Mouse (Mus musculus): ENCODE results near the gene Igf2bp2. TPM values are rescaled to one million over a fixed set of nuclear protein-coding genes. Genes with fewer than 3 reads are reported as not detected.

Igf2bp2 gene
- polyA plus RNA-seq, 1 experiment from 2014 or later: 34.8 TPM

GRCm38 (mm10) chr16:22080125-22080710 lies 82.9 kb downstream of the Igf2bp2 start:
- Histone ChIP-seq H3K27me3 (ENCODE audit: insufficient read depth, low read length) (no peaks in the 10 kb centered on the region), H3K27ac (no peak overlapping the region), H3K36me3 (ENCODE audit: insufficient read depth, low read length) (peaks cover 56% of the 10 kb centered on the region), H3K9me3 (replicated peaks; ENCODE audit: low read length) (no peaks in the 10 kb centered on the region), H3K9ac (ENCODE audit: low read depth, low read length) (no peak overlapping the region), H3K4me2 (ENCODE audit: low read length) (no peak overlapping the region), H3K4me3 (replicated peaks; ENCODE audit: low read depth, low read length) (no peak overlapping the region), H3K4me1 (replicated peaks; ENCODE audit: insufficient read depth, low read length) (no peaks in the 10 kb centered on the region)
- ATAC-seq (replicated peaks; ENCODE audit: low FRiP score, low read depth): no peak
- WGBS: 85% methylated on average over 12 of the region's 12 CpGs
- no peak for DNase-seq (ENCODE audit: low spot score)
- TF ChIP-seq CTCF (IDR thresholded peaks at IDR 0.05; ENCODE audit: low read depth): no peak

GRCm38 (mm10) chr16:22076620-22076941 lies 86.5 kb downstream of the Igf2bp2 start:
- Histone ChIP-seq H3K27me3 (ENCODE audit: insufficient read depth, low read length) (no peaks in the 10 kb centered on the region), H3K4me1 (replicated peaks; ENCODE audit: insufficient read depth, low read length) (no peaks in the 10 kb centered on the region), H3K36me3 (ENCODE audit: insufficient read depth, low read length) (peaks cover 66% of the 10 kb centered on the region), H3K4me2 (ENCODE audit: low read length) (no peak overlapping the region), H3K27ac (no peak overlapping the region), H3K4me3 (replicated peaks; ENCODE audit: low read depth, low read length) (no peak overlapping the region), H3K9ac (ENCODE audit: low read depth, low read length) (no peak overlapping the region), H3K9me3 (replicated peaks; ENCODE audit: low read length) (no peaks in the 10 kb centered on the region)
- DNase-seq (ENCODE audit: low spot score) (no peak), ATAC-seq (replicated peaks; ENCODE audit: low FRiP score, low read depth) (no peak)
- WGBS: 52% methylated on average over 4 of the region's 4 CpGs
- no peak for TF ChIP-seq CTCF (IDR thresholded peaks at IDR 0.05; ENCODE audit: low read depth)

- H3K36me3 ChIP-seq (ENCODE audit: insufficient read depth, low read length): peaks cover 65% of the 10 kb centered on the region
- DNase-seq (ENCODE audit: low spot score): no peak
These were observed 87.1 kb downstream of the Igf2bp2 start for GRCm38 (mm10) chr16:22075829-22076619.

GRCm38 (mm10) chr16:22075067-22075466 lies 88.0 kb downstream of the Igf2bp2 start:
- H3K27me3 ChIP-seq (ENCODE audit: insufficient read depth, low read length): no peaks in the 10 kb centered on the region
- H3K4me2 ChIP-seq (ENCODE audit: low read length): no peak overlapping the region
- no peak overlapping the region for H3K4me3 ChIP-seq (replicated peaks; ENCODE audit: low read depth, low read length)
- no peak for DNase-seq (ENCODE audit: low spot score)
- H3K4me1 ChIP-seq (replicated peaks; ENCODE audit: insufficient read depth, low read length): no peaks in the 10 kb centered on the region
- H3K9ac ChIP-seq (ENCODE audit: low read depth, low read length): no peak overlapping the region
- no peak for ATAC-seq (replicated peaks; ENCODE audit: low FRiP score, low read depth)
- TF ChIP-seq CTCF (IDR thresholded peaks at IDR 0.05; ENCODE audit: low read depth): no peak
- no peak overlapping the region for H3K27ac ChIP-seq
- no peaks in the 10 kb centered on the region for H3K9me3 ChIP-seq (replicated peaks; ENCODE audit: low read length)
- 67% methylated on average over 6 of the region's 6 CpGs for WGBS
- peaks cover 62% of the 10 kb centered on the region for H3K36me3 ChIP-seq (ENCODE audit: insufficient read depth, low read length)

More at GRCm38 (mm10) chr16:22075829-22076619, 87.1 kb downstream of the Igf2bp2 start:
- H3K9me3 ChIP-seq (replicated peaks; ENCODE audit: low read length): no peaks in the 10 kb centered on the region
- H3K4me3 ChIP-seq (replicated peaks; ENCODE audit: low read depth, low read length): no peak overlapping the region
- H3K27ac ChIP-seq: no peak overlapping the region
- H3K4me1 ChIP-seq (replicated peaks; ENCODE audit: insufficient read depth, low read length): no peaks in the 10 kb centered on the region
- 41% methylated on average over 5 of the region's 5 CpGs for WGBS
- TF ChIP-seq CTCF (IDR thresholded peaks at IDR 0.05; ENCODE audit: low read depth): no peak
- H3K27me3 ChIP-seq (ENCODE audit: insufficient read depth, low read length): no peaks in the 10 kb centered on the region
- no peak overlapping the region for H3K4me2 ChIP-seq (ENCODE audit: low read length)
- no peak for ATAC-seq (replicated peaks; ENCODE audit: low FRiP score, low read depth)
- no peak overlapping the region for H3K9ac ChIP-seq (ENCODE audit: low read depth, low read length)

GRCm38 (mm10) chr16:22071361-22071760 lies 91.7 kb downstream of the Igf2bp2 start:
- ATAC-seq (replicated peaks; ENCODE audit: low FRiP score, low read depth): no peak
- Histone ChIP-seq H3K4me3 (replicated peaks; ENCODE audit: low read depth, low read length) (no peak overlapping the region), H3K36me3 (ENCODE audit: insufficient read depth, low read length) (peaks cover 64% of the 10 kb centered on the region), H3K27me3 (ENCODE audit: insufficient read depth, low read length) (no peaks in the 10 kb centered on the region), H3K4me1 (replicated peaks; ENCODE audit: insufficient read depth, low read length) (no peaks in the 10 kb centered on the region), H3K9ac (ENCODE audit: low read depth, low read length) (no peak overlapping the region), H3K4me2 (ENCODE audit: low read length) (no peak overlapping the region), H3K27ac (no peak overlapping the region), H3K9me3 (replicated peaks; ENCODE audit: low read length) (no peaks in the 10 kb centered on the region)
- TF ChIP-seq CTCF (IDR thresholded peaks at IDR 0.05; ENCODE audit: low read depth): peak; percentile 55
- DNase-seq (ENCODE audit: low spot score): no peak
- 76% methylated on average over 7 of the region's 7 CpGs for WGBS

GRCm38 (mm10) chr16:22067406-22067805 lies 95.7 kb downstream of the Igf2bp2 start:
- no peak overlapping the region for H3K4me2 ChIP-seq (ENCODE audit: low read length)
- H3K4me3 ChIP-seq (replicated peaks; ENCODE audit: low read depth, low read length): no peak overlapping the region
- TF ChIP-seq CTCF (IDR thresholded peaks at IDR 0.05; ENCODE audit: low read depth): no peak
- H3K9ac ChIP-seq (ENCODE audit: low read depth, low read length): no peak overlapping the region
- ATAC-seq (replicated peaks; ENCODE audit: low FRiP score, low read depth) (no peak), DNase-seq (ENCODE audit: low spot score) (peak; percentile 7)
- H3K9me3 ChIP-seq (replicated peaks; ENCODE audit: low read length): no peaks in the 10 kb centered on the region
- no peaks in the 10 kb centered on the region for H3K4me1 ChIP-seq (replicated peaks; ENCODE audit: insufficient read depth, low read length)
- peaks cover 65% of the 10 kb centered on the region for H3K36me3 ChIP-seq (ENCODE audit: insufficient read depth, low read length)
- no peaks in the 10 kb centered on the region for H3K27me3 ChIP-seq (ENCODE audit: insufficient read depth, low read length)
- no peak overlapping the region for H3K27ac ChIP-seq
- 90% methylated on average over 8 of the region's 8 CpGs for WGBS

All from kidney, postnatal 0 days (tissue).